Mouse (Mus musculus): ENCODE measurements at regions not wholly inside any gene's neighbourhood (a gene's known extent, or its start where the extent isn't known, plus 50 kb on each side); places are given as distances from the start of the nearest gene placed in this dataset.

- no peak overlapping the region for H3K4me3 ChIP-seq (replicated peaks in 1 of 3; ENCODE audit: low read depth in 2 of 3, low read length in 2 of 3, poor library complexity in 1 of 3)
- no peaks in the 10 kb centered on the region for H3K4me1 ChIP-seq (ENCODE audit: control insufficient read depth in 1 of 2, insufficient read depth in 2 of 2)
- in situ Hi-C loops (cut with MboI; ENCODE audit: low pct_ligation_motif_present, low pct_unique_long_range_greater_than_20kb, low sequenced_read_pairs) (no loop called here), dilution Hi-C loops (cut with MboI; ENCODE audit: extremely low pct_ligation_motif_present, extremely low pct_unique_long_range_greater_than_20kb, low sequenced_read_pairs) (no loop called here)
- H3K9ac ChIP-seq (ENCODE audit: insufficient read depth, low read depth): no peak overlapping the region
- no peaks in the 10 kb centered on the region for H3K79me2 ChIP-seq (replicated peaks; ENCODE audit: control insufficient read depth, extremely low read depth, insufficient read depth, poor library complexity, severe bottlenecking)
- no peak for TF ChIP-seq ETS1 (conservative IDR thresholded peaks at IDR 0.05; ENCODE audit: low read depth, low read length)
- TF ChIP-seq PAX5 (IDR thresholded peaks at IDR 0.05; ENCODE audit: low read length): no peak
- TF ChIP-seq ZC3H11A (IDR thresholded peaks at IDR 0.05; ENCODE audit: low read depth, low read length): no peak
- TF ChIP-seq ZKSCAN1 (IDR thresholded peaks at IDR 0.05; ENCODE audit: borderline replicate concordance, low read depth, low read length): no peak
- TF ChIP-seq HCFC1 (IDR thresholded peaks at IDR 0.05; ENCODE audit: low read depth, low read length): no peak
- no peak for TF ChIP-seq USF1 (IDR thresholded peaks at IDR 0.05; ENCODE audit: low read depth, low read length)
- no peak for TF ChIP-seq NELFE (IDR thresholded peaks at IDR 0.05; ENCODE audit: low read depth, low read length)
- no peak for TF ChIP-seq USF2 (conservative IDR thresholded peaks at IDR 0.05; ENCODE audit: low read depth, low read length)
- no peak for TF ChIP-seq RCOR1 (conservative IDR thresholded peaks at IDR 0.05; ENCODE audit: low read depth, low read length)
- TF ChIP-seq ZMIZ1 (IDR thresholded peaks at IDR 0.05; ENCODE audit: low read depth, low read length): no peak
- TF ChIP-seq KAT2A (IDR thresholded peaks at IDR 0.05; ENCODE audit: insufficient replicate concordance, low read length): no peak
- no peak for TF ChIP-seq CHD2 (IDR thresholded peaks at IDR 0.05; ENCODE audit: low read length)
- no peak for TF ChIP-seq POLR2A (IDR thresholded peaks at IDR 0.05; ENCODE audit: low read depth, low read length)
- TF ChIP-seq TBP (conservative IDR thresholded peaks at IDR 0.05; ENCODE audit: low read depth, low read length): no peak
- TF ChIP-seq SIN3A (IDR thresholded peaks at IDR 0.05; ENCODE audit: low read length): no peak
- TF ChIP-seq JUN (IDR thresholded peaks at IDR 0.05; ENCODE audit: insufficient read depth, low read depth, low read length): no peak
- no peak for TF ChIP-seq MEF2A (IDR thresholded peaks at IDR 0.05; ENCODE audit: borderline replicate concordance, low read depth, low read length)
- TF ChIP-seq CTCF (conservative IDR thresholded peaks at IDR 0.05 in 1 of 2, IDR thresholded peaks at IDR 0.05 in 1 of 2; ENCODE audit: low read depth in 2 of 2, low read length in 2 of 2): no peak
- TF ChIP-seq MAZ (IDR thresholded peaks at IDR 0.05; ENCODE audit: low read depth, low read length): no peak
- no peaks in the 10 kb centered on the region for H3K36me3 ChIP-seq (replicated peaks in 1 of 2; ENCODE audit: control insufficient read depth in 1 of 2, insufficient read depth in 1 of 2, low read length in 1 of 2)
- no peaks in the 10 kb centered on the region for H3K27me3 ChIP-seq (replicated peaks)
- DNase-seq (ENCODE audit: extremely low read depth): no peak
- no peak overlapping the region for H3K27ac ChIP-seq (ENCODE audit: insufficient read depth, low read depth)
- no peak overlapping the region for H3K4me2 ChIP-seq (ENCODE audit: insufficient read depth, low read depth, poor library complexity, severe bottlenecking)
- peaks cover 60% of the 10 kb centered on the region for H3K9me3 ChIP-seq (replicated peaks; ENCODE audit: low read length)
Measured at GRCm38 (mm10) chr4:75847675-75848385, 569.7 kb upstream of the Dmac1 start.

GRCm38 (mm10) chr4:75845021-75845420, 566.9 kb upstream of the Dmac1 start:
- no peak overlapping the region for H3K27ac ChIP-seq (ENCODE audit: insufficient read depth, low read depth)
- in situ Hi-C loops (cut with MboI; ENCODE audit: low pct_ligation_motif_present, low pct_unique_long_range_greater_than_20kb, low sequenced_read_pairs): no loop called here
- dilution Hi-C loops (cut with MboI; ENCODE audit: extremely low pct_ligation_motif_present, extremely low pct_unique_long_range_greater_than_20kb, low sequenced_read_pairs): no loop called here

More at GRCm38 (mm10) chr4:75845021-75845420, 566.9 kb upstream of the Dmac1 start:
- DNase-seq (ENCODE audit: extremely low read depth): no peak
- no peaks in the 10 kb centered on the region for H3K27me3 ChIP-seq (replicated peaks)
- no peak overlapping the region for H3K4me3 ChIP-seq (replicated peaks in 1 of 3; ENCODE audit: low read depth in 2 of 3, low read length in 2 of 3, poor library complexity in 1 of 3)
- H3K9ac ChIP-seq (ENCODE audit: insufficient read depth, low read depth): no peak overlapping the region
- H3K4me1 ChIP-seq (ENCODE audit: control insufficient read depth in 1 of 2, insufficient read depth in 2 of 2): no peaks in the 10 kb centered on the region
- no peaks in the 10 kb centered on the region for H3K79me2 ChIP-seq (replicated peaks; ENCODE audit: control insufficient read depth, extremely low read depth, insufficient read depth, poor library complexity, severe bottlenecking)
- no peak overlapping the region for H3K4me2 ChIP-seq (ENCODE audit: insufficient read depth, low read depth, poor library complexity, severe bottlenecking)
- H3K9me3 ChIP-seq (replicated peaks; ENCODE audit: low read length): peaks cover 45% of the 10 kb centered on the region
- no peaks in the 10 kb centered on the region for H3K36me3 ChIP-seq (replicated peaks in 1 of 2; ENCODE audit: control insufficient read depth in 1 of 2, insufficient read depth in 1 of 2, low read length in 1 of 2)
- TF ChIP-seq HCFC1 (IDR thresholded peaks at IDR 0.05; ENCODE audit: low read depth, low read length): no peak
- TF ChIP-seq E2F4 (IDR thresholded peaks at IDR 0.05; ENCODE audit: insufficient replicate concordance, low read depth, low read length): no peak
- no peak for TF ChIP-seq IRF4 (IDR thresholded peaks at IDR 0.05; ENCODE audit: low read depth, low read length)
- no peak for TF ChIP-seq RAD21 (IDR thresholded peaks at IDR 0.05; ENCODE audit: low read depth, low read length)
- TF ChIP-seq MAX (IDR thresholded peaks at IDR 0.05; ENCODE audit: low read length): no peak
- TF ChIP-seq MYC (IDR thresholded peaks at IDR 0.05; ENCODE audit: low read depth, low read length): no peak
- TF ChIP-seq PAX5 (IDR thresholded peaks at IDR 0.05; ENCODE audit: low read length): no peak

Measured in CH12.LX (cell line).